Mouse (Mus musculus): ENCODE results near the gene A930004D18Rik. TPM values are rescaled to one million over a fixed set of nuclear protein-coding genes. Genes with fewer than 3 reads are reported as not detected.

A930004D18Rik gene
- polyA plus RNA-seq, 1 experiment: 0.70 TPM

- H3K4me1 ChIP-seq (ENCODE audit: control insufficient read depth, insufficient read depth, insufficient read length, low read length): peaks cover 3% of the 10 kb centered on the region
- H3K4me3 ChIP-seq (ENCODE audit: low read depth, low read length): no peak overlapping the region
- H3K27ac ChIP-seq (ENCODE audit: insufficient read depth, low read depth, low read length): no peak overlapping the region
- no peaks in the 10 kb centered on the region for H3K36me3 ChIP-seq (ENCODE audit: control insufficient read depth, insufficient read depth, low read length)
- peaks cover 24% of the 10 kb centered on the region for H3K27me3 ChIP-seq (ENCODE audit: control insufficient read depth, insufficient read depth, low read length)
- no peak for TF ChIP-seq POLR2A (IDR thresholded peaks at IDR 0.05; ENCODE audit: low read depth, low read length)
- TF ChIP-seq CTCF (IDR thresholded peaks at IDR 0.05; ENCODE audit: extremely low read depth, insufficient read length, insufficient replicate concordance, low read depth, low read length): no peak
- 89% methylated on average over 10 of the region's 10 CpGs for WGBS
Observed at GRCm38 (mm10) chr2:18033166-18034108, 4.1 kb downstream of the A930004D18Rik start.

DNA sequence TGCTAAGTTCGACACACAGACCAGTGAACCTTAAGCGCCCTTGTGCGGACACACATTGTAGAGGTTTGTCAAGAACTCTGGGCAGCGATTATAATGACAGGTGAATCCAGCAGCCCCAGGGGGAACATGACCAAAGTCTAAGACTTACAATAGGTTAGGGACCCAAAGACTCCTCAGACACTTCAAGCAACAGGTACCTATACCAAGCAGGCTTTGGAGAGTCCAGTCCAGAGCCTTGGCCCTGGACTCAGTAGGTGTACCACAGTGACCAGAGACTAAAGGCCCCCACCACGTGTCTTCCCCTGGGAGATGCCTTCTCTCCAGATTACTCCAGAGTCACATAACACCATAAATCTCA lies 5.0 kb downstream of the A930004D18Rik start:
- H3K27ac ChIP-seq (ENCODE audit: insufficient read depth, low read depth, low read length): no peak overlapping the region
- no peak for TF ChIP-seq POLR2A (IDR thresholded peaks at IDR 0.05; ENCODE audit: low read depth, low read length)
- TF ChIP-seq CTCF (IDR thresholded peaks at IDR 0.05; ENCODE audit: extremely low read depth, insufficient read length, insufficient replicate concordance, low read depth, low read length): no peak

DNA sequence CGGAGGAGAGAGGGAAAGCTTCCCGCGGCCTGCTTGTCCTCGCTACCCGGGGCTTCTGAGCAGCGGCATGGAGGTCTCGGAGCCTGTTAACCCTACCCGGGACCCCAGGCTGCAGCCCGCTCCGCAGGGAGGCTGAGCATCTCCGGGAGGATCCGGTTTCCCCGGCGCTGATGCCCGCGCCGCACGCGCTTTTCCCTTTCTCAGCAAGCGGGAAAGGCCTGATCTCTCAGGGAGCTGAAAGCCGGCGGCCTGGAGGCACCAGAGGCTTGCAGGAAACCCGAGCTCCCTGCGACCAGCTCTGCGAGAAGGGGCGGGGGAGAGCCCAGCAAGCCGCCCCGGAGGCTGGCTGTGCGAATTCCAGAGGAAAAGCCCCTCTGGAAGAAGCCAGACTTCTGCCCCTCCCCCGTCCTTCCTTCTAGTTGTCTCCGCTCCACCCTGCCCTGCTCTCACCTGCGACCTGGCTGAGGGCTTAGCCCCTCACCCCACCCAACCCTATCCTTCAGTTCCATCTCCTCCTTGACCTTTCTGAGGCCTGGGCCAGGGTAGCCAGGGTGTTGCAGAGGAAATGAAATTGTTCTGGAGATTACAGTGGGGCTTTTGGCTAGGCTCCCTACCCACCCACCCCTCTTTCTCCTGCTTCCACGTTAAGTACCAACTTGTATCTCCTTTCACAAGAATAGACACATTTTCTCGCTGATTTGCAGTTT lies 5.6 kb downstream of the A930004D18Rik start:
- TF ChIP-seq CTCF (IDR thresholded peaks at IDR 0.05; ENCODE audit: extremely low read depth, insufficient read length, insufficient replicate concordance, low read depth, low read length): no peak
- TF ChIP-seq POLR2A (IDR thresholded peaks at IDR 0.05; ENCODE audit: low read depth, low read length): no peak
- H3K4me1 ChIP-seq (ENCODE audit: control insufficient read depth, insufficient read depth, insufficient read length, low read length): peaks cover 7% of the 10 kb centered on the region
- WGBS: 11% methylated on average over 34 of the region's 34 CpGs
- peak overlapping the region; percentile 37 for H3K4me3 ChIP-seq (ENCODE audit: low read depth, low read length)
- no peak overlapping the region for H3K27ac ChIP-seq (ENCODE audit: insufficient read depth, low read depth, low read length)
- no peaks in the 10 kb centered on the region for H3K36me3 ChIP-seq (ENCODE audit: control insufficient read depth, insufficient read depth, low read length)
- H3K27me3 ChIP-seq (ENCODE audit: control insufficient read depth, insufficient read depth, low read length): peaks cover 24% of the 10 kb centered on the region

More for the DNA sequence above, 5.0 kb downstream of the A930004D18Rik start:
- Histone ChIP-seq H3K36me3 (ENCODE audit: control insufficient read depth, insufficient read depth, low read length) (no peaks in the 10 kb centered on the region), H3K4me3 (ENCODE audit: low read depth, low read length) (no peak overlapping the region), H3K27me3 (ENCODE audit: control insufficient read depth, insufficient read depth, low read length) (peaks cover 24% of the 10 kb centered on the region), H3K4me1 (ENCODE audit: control insufficient read depth, insufficient read depth, insufficient read length, low read length) (peaks cover 5% of the 10 kb centered on the region)
- WGBS: 90% methylated on average over 5 of the region's 5 CpGs

GRCm38 (mm10) chr2:18031271-18031821 lies 6.2 kb downstream of the A930004D18Rik start:
- H3K4me1 ChIP-seq (ENCODE audit: control insufficient read depth, insufficient read depth, insufficient read length, low read length): peaks cover 11% of the 10 kb centered on the region
- peaks cover 29% of the 10 kb centered on the region for H3K27me3 ChIP-seq (ENCODE audit: control insufficient read depth, insufficient read depth, low read length)
- H3K4me3 ChIP-seq (ENCODE audit: low read depth, low read length): peak overlapping the region; percentile 37
- no peaks in the 10 kb centered on the region for H3K36me3 ChIP-seq (ENCODE audit: control insufficient read depth, insufficient read depth, low read length)
- WGBS: 22% methylated on average over 26 of the region's 26 CpGs
- H3K27ac ChIP-seq (ENCODE audit: insufficient read depth, low read depth, low read length): no peak overlapping the region
- TF ChIP-seq CTCF (IDR thresholded peaks at IDR 0.05; ENCODE audit: extremely low read depth, insufficient read length, insufficient replicate concordance, low read depth, low read length): no peak
- no peak for TF ChIP-seq POLR2A (IDR thresholded peaks at IDR 0.05; ENCODE audit: low read depth, low read length)

DNA sequence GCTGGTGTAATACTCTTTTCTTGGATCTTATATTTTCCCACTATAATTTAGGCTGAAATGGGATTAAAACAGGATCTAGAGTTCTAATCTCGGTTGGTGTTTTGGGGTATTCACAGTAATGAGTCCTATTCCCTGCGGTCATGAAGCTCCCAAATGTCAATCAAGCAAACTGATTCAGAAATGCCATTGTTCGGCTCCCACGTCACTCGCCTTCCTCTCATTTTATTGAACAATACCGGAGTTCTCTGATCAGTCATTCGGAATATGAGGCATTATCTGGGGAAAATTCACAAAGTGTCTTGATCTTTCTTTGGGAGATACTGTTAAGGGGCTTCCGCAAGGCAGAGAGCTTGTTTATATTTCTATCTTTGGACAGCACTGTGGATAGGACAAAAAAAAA lies 7.0 kb downstream of the A930004D18Rik start:
- Histone ChIP-seq H3K4me1 (ENCODE audit: control insufficient read depth, insufficient read depth, insufficient read length, low read length) (peaks cover 14% of the 10 kb centered on the region), H3K27me3 (ENCODE audit: control insufficient read depth, insufficient read depth, low read length) (peaks cover 37% of the 10 kb centered on the region), H3K27ac (ENCODE audit: insufficient read depth, low read depth, low read length) (no peak overlapping the region), H3K4me3 (ENCODE audit: low read depth, low read length) (no peak overlapping the region), H3K36me3 (ENCODE audit: control insufficient read depth, insufficient read depth, low read length) (no peaks in the 10 kb centered on the region)
- TF ChIP-seq POLR2A (IDR thresholded peaks at IDR 0.05; ENCODE audit: low read depth, low read length) (no peak), CTCF (IDR thresholded peaks at IDR 0.05; ENCODE audit: extremely low read depth, insufficient read length, insufficient replicate concordance, low read depth, low read length) (no peak)
- 89% methylated on average over 8 of the region's 8 CpGs for WGBS

DNA sequence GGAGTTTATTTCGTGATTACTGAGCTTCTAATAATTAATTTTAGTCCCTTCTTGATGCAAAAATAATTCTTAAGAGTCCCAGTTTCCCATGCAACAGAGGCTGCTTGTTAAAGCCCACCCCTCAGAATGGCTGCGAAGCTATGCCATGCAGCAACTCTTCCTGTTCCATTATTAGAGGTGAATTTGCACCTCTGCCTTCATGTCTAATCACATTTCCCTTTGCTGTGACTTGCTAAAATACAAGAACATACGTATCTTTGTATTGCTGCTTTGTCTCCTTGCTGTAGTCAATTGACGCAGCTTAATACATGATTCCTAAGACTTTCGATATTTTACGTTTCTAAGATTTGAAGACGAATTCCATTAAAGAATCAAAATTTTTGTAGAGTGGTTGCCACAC lies 7.9 kb downstream of the A930004D18Rik start:
- peaks cover 14% of the 10 kb centered on the region for H3K4me1 ChIP-seq (ENCODE audit: control insufficient read depth, insufficient read depth, insufficient read length, low read length)
- no peak overlapping the region for H3K27ac ChIP-seq (ENCODE audit: insufficient read depth, low read depth, low read length)
- H3K36me3 ChIP-seq (ENCODE audit: control insufficient read depth, insufficient read depth, low read length): no peaks in the 10 kb centered on the region
- no peak for TF ChIP-seq CTCF (IDR thresholded peaks at IDR 0.05; ENCODE audit: extremely low read depth, insufficient read length, insufficient replicate concordance, low read depth, low read length)
- no peak for TF ChIP-seq POLR2A (IDR thresholded peaks at IDR 0.05; ENCODE audit: low read depth, low read length)
- H3K27me3 ChIP-seq (ENCODE audit: control insufficient read depth, insufficient read depth, low read length): peaks cover 39% of the 10 kb centered on the region
- 95% methylated on average over 7 of the region's 7 CpGs for WGBS
- H3K4me3 ChIP-seq (ENCODE audit: low read depth, low read length): no peak overlapping the region

Data from small intestine, adult 2 months (tissue).